Mouse (Mus musculus): ENCODE measurements around the gene St8sia6. TPM values are rescaled to one million over a fixed set of nuclear protein-coding genes. Genes with fewer than 3 reads are reported as not detected.

Gene St8sia6
- polyA plus RNA-seq, 1 experiment from 2014 or later = 1.1 TPM

GRCm38 (mm10) chr2:13751691-13752090, 42.2 kb downstream of the St8sia6 start:
- ATAC-seq (ENCODE audit: insufficient number of reproducible peaks, insufficient read depth, low FRiP score, low read depth) = no peak
- WGBS = 57% methylated on average over 1 of the region's 1 CpGs

GRCm38 (mm10) chr2:13750777-13751176, 43.1 kb downstream of the St8sia6 start:
- no peak for ATAC-seq (ENCODE audit: insufficient number of reproducible peaks, insufficient read depth, low FRiP score, low read depth)
- 54% methylated on average over 1 of the region's 1 CpGs for WGBS
- H3K27me3 ChIP-seq (ENCODE audit: control insufficient read depth, insufficient read depth, low read length) = no peaks in the 10 kb centered on the region
- no peak overlapping the region for H3K4me3 ChIP-seq (ENCODE audit: low read depth, low read length)
- no peak overlapping the region for H3K9ac ChIP-seq (replicated peaks; ENCODE audit: low read depth, low read length)
- no peak overlapping the region for H3K4me2 ChIP-seq (replicated peaks; ENCODE audit: low read depth, low read length)
- H3K36me3 ChIP-seq (ENCODE audit: control insufficient read depth, insufficient read depth, low read length) = no peaks in the 10 kb centered on the region
- no peaks in the 10 kb centered on the region for H3K4me1 ChIP-seq (ENCODE audit: control insufficient read depth, insufficient read depth, low read length)
- H3K9me3 ChIP-seq (ENCODE audit: control insufficient read depth, low read depth, low read length) = no peaks in the 10 kb centered on the region
- no peak overlapping the region for H3K27ac ChIP-seq (ENCODE audit: low read length)

More at GRCm38 (mm10) chr2:13751691-13752090, 42.2 kb downstream of the St8sia6 start:
- no peak overlapping the region for H3K27ac ChIP-seq (ENCODE audit: low read length)
- no peak overlapping the region for H3K4me3 ChIP-seq (ENCODE audit: low read depth, low read length)
- H3K4me2 ChIP-seq (replicated peaks; ENCODE audit: low read depth, low read length) = no peak overlapping the region
- no peaks in the 10 kb centered on the region for H3K36me3 ChIP-seq (ENCODE audit: control insufficient read depth, insufficient read depth, low read length)
- H3K27me3 ChIP-seq (ENCODE audit: control insufficient read depth, insufficient read depth, low read length) = no peaks in the 10 kb centered on the region
- no peaks in the 10 kb centered on the region for H3K4me1 ChIP-seq (ENCODE audit: control insufficient read depth, insufficient read depth, low read length)
- H3K9me3 ChIP-seq (ENCODE audit: control insufficient read depth, low read depth, low read length) = no peaks in the 10 kb centered on the region
- no peak overlapping the region for H3K9ac ChIP-seq (replicated peaks; ENCODE audit: low read depth, low read length)

GRCm38 (mm10) chr2:13750089-13750488, 43.8 kb downstream of the St8sia6 start:
- Histone ChIP-seq H3K36me3 (ENCODE audit: control insufficient read depth, insufficient read depth, low read length) (no peaks in the 10 kb centered on the region), H3K4me3 (ENCODE audit: low read depth, low read length) (no peak overlapping the region), H3K4me1 (ENCODE audit: control insufficient read depth, insufficient read depth, low read length) (no peaks in the 10 kb centered on the region), H3K4me2 (replicated peaks; ENCODE audit: low read depth, low read length) (no peak overlapping the region), H3K27me3 (ENCODE audit: control insufficient read depth, insufficient read depth, low read length) (no peaks in the 10 kb centered on the region), H3K9me3 (ENCODE audit: control insufficient read depth, low read depth, low read length) (no peaks in the 10 kb centered on the region), H3K27ac (ENCODE audit: low read length) (no peak overlapping the region), H3K9ac (replicated peaks; ENCODE audit: low read depth, low read length) (no peak overlapping the region)
- 71% methylated on average over 1 of the region's 1 CpGs for WGBS
- no peak for ATAC-seq (ENCODE audit: insufficient number of reproducible peaks, insufficient read depth, low FRiP score, low read depth)

- no peaks in the 10 kb centered on the region for H3K9me3 ChIP-seq (ENCODE audit: control insufficient read depth, low read depth, low read length)
- no peak for ATAC-seq (ENCODE audit: insufficient number of reproducible peaks, insufficient read depth, low FRiP score, low read depth)
- H3K36me3 ChIP-seq (ENCODE audit: control insufficient read depth, insufficient read depth, low read length) = no peaks in the 10 kb centered on the region
- H3K27ac ChIP-seq (ENCODE audit: low read length) = no peak overlapping the region
- no peaks in the 10 kb centered on the region for H3K4me1 ChIP-seq (ENCODE audit: control insufficient read depth, insufficient read depth, low read length)
- H3K4me2 ChIP-seq (replicated peaks; ENCODE audit: low read depth, low read length) = no peak overlapping the region
- 47% methylated on average over 1 of the region's 1 CpGs for WGBS
- H3K4me3 ChIP-seq (ENCODE audit: low read depth, low read length) = no peak overlapping the region
- no peak overlapping the region for H3K9ac ChIP-seq (replicated peaks; ENCODE audit: low read depth, low read length)
- H3K27me3 ChIP-seq (ENCODE audit: control insufficient read depth, insufficient read depth, low read length) = no peaks in the 10 kb centered on the region
Observed at GRCm38 (mm10) chr2:13749176-13749575, 44.7 kb downstream of the St8sia6 start.

GRCm38 (mm10) chr2:13747576-13747975, 46.3 kb downstream of the St8sia6 start:
- Histone ChIP-seq H3K9me3 (ENCODE audit: control insufficient read depth, low read depth, low read length) (no peaks in the 10 kb centered on the region), H3K4me3 (ENCODE audit: low read depth, low read length) (no peak overlapping the region), H3K27ac (ENCODE audit: low read length) (no peak overlapping the region), H3K27me3 (ENCODE audit: control insufficient read depth, insufficient read depth, low read length) (no peaks in the 10 kb centered on the region), H3K36me3 (ENCODE audit: control insufficient read depth, insufficient read depth, low read length) (no peaks in the 10 kb centered on the region), H3K4me1 (ENCODE audit: control insufficient read depth, insufficient read depth, low read length) (no peaks in the 10 kb centered on the region), H3K9ac (replicated peaks; ENCODE audit: low read depth, low read length) (no peak overlapping the region), H3K4me2 (replicated peaks; ENCODE audit: low read depth, low read length) (no peak overlapping the region)
- ATAC-seq (ENCODE audit: insufficient number of reproducible peaks, insufficient read depth, low FRiP score, low read depth) = no peak
- WGBS = 97% methylated on average over 1 of the region's 1 CpGs

GRCm38 (mm10) chr2:13746023-13746422, 47.8 kb downstream of the St8sia6 start:
- ATAC-seq (ENCODE audit: insufficient number of reproducible peaks, insufficient read depth, low FRiP score, low read depth) = no peak
- H3K27me3 ChIP-seq (ENCODE audit: control insufficient read depth, insufficient read depth, low read length) = no peaks in the 10 kb centered on the region
- 72% methylated on average over 1 of the region's 1 CpGs for WGBS
- no peak overlapping the region for H3K4me3 ChIP-seq (ENCODE audit: low read depth, low read length)
- no peaks in the 10 kb centered on the region for H3K9me3 ChIP-seq (ENCODE audit: control insufficient read depth, low read depth, low read length)
- no peak overlapping the region for H3K9ac ChIP-seq (replicated peaks; ENCODE audit: low read depth, low read length)
- H3K27ac ChIP-seq (ENCODE audit: low read length) = no peak overlapping the region
- no peaks in the 10 kb centered on the region for H3K36me3 ChIP-seq (ENCODE audit: control insufficient read depth, insufficient read depth, low read length)
- no peaks in the 10 kb centered on the region for H3K4me1 ChIP-seq (ENCODE audit: control insufficient read depth, insufficient read depth, low read length)
- H3K4me2 ChIP-seq (replicated peaks; ENCODE audit: low read depth, low read length) = no peak overlapping the region

- H3K9me3 ChIP-seq (ENCODE audit: control insufficient read depth, low read depth, low read length) = no peaks in the 10 kb centered on the region
- no peak overlapping the region for H3K4me3 ChIP-seq (ENCODE audit: low read depth, low read length)
- H3K27ac ChIP-seq (ENCODE audit: low read length) = no peak overlapping the region
- no peaks in the 10 kb centered on the region for H3K27me3 ChIP-seq (ENCODE audit: control insufficient read depth, insufficient read depth, low read length)
- H3K36me3 ChIP-seq (ENCODE audit: control insufficient read depth, insufficient read depth, low read length) = no peaks in the 10 kb centered on the region
- H3K4me2 ChIP-seq (replicated peaks; ENCODE audit: low read depth, low read length) = no peak overlapping the region
- no peak overlapping the region for H3K9ac ChIP-seq (replicated peaks; ENCODE audit: low read depth, low read length)
- 68% methylated on average over 7 of the region's 7 CpGs for WGBS
- ATAC-seq (ENCODE audit: insufficient number of reproducible peaks, insufficient read depth, low FRiP score, low read depth) = no peak
- no peaks in the 10 kb centered on the region for H3K4me1 ChIP-seq (ENCODE audit: control insufficient read depth, insufficient read depth, low read length)
Observed at GRCm38 (mm10) chr2:13738704-13739103, 55.2 kb downstream of the St8sia6 start.

GRCm38 (mm10) chr2:13727901-13728300, 66.0 kb downstream of the St8sia6 start:
- Histone ChIP-seq H3K9ac (replicated peaks; ENCODE audit: low read depth, low read length) (no peak overlapping the region), H3K36me3 (ENCODE audit: control insufficient read depth, insufficient read depth, low read length) (no peaks in the 10 kb centered on the region), H3K4me2 (replicated peaks; ENCODE audit: low read depth, low read length) (no peak overlapping the region), H3K4me3 (ENCODE audit: low read depth, low read length) (no peak overlapping the region), H3K9me3 (ENCODE audit: control insufficient read depth, low read depth, low read length) (no peaks in the 10 kb centered on the region), H3K4me1 (ENCODE audit: control insufficient read depth, insufficient read depth, low read length) (no peaks in the 10 kb centered on the region), H3K27me3 (ENCODE audit: control insufficient read depth, insufficient read depth, low read length) (no peaks in the 10 kb centered on the region), H3K27ac (ENCODE audit: low read length) (no peak overlapping the region)
- ATAC-seq (ENCODE audit: insufficient number of reproducible peaks, insufficient read depth, low FRiP score, low read depth) = no peak
- WGBS = 41% methylated on average over 2 of the region's 2 CpGs

- no peak for ATAC-seq (ENCODE audit: insufficient number of reproducible peaks, insufficient read depth, low FRiP score, low read depth)
- WGBS = 63% methylated on average over 3 of the region's 3 CpGs
- Histone ChIP-seq H3K9ac (replicated peaks; ENCODE audit: low read depth, low read length) (no peak overlapping the region), H3K27ac (ENCODE audit: low read length) (no peak overlapping the region), H3K9me3 (ENCODE audit: control insufficient read depth, low read depth, low read length) (no peaks in the 10 kb centered on the region), H3K4me2 (replicated peaks; ENCODE audit: low read depth, low read length) (no peak overlapping the region), H3K4me1 (ENCODE audit: control insufficient read depth, insufficient read depth, low read length) (no peaks in the 10 kb centered on the region), H3K27me3 (ENCODE audit: control insufficient read depth, insufficient read depth, low read length) (no peaks in the 10 kb centered on the region), H3K36me3 (ENCODE audit: control insufficient read depth, insufficient read depth, low read length) (no peaks in the 10 kb centered on the region), H3K4me3 (ENCODE audit: low read depth, low read length) (no peak overlapping the region)
Observed at GRCm38 (mm10) chr2:13725592-13725991, 68.3 kb downstream of the St8sia6 start.
